In genomic region chr7:116309456-116309855, GRCm38 (mm10) we compare ENCODE assay signal across 8 mouse cellular contexts. TPM values are rescaled to one million over a fixed set of nuclear protein-coding genes. Genes with fewer than 3 reads are reported as not detected.
DNase-seq lines count a peak whose midpoint lies in the region; ATAC-seq and TF ChIP-seq lines count a peak whose summit lies in the region.

No protein-coding gene starts in this region.

- H3K9me3 ChIP-seq in CH12.LX (replicated peaks; ENCODE audit: low read length): no peaks in the 10 kb centered on the region
- H3K9me3 ChIP-seq in liver, embryonic 13.5 days (replicated peaks): no peaks in the 10 kb centered on the region
- no peaks in the 10 kb centered on the region for H3K9me3 ChIP-seq in stomach, embryonic 14.5 days (ENCODE audit: control insufficient read depth, low read depth, low read length)

- H3K27me3 ChIP-seq in CH12.LX (replicated peaks): peaks cover 38% of the 10 kb centered on the region
- H3K27me3 ChIP-seq in liver, embryonic 13.5 days: peaks cover 40% of the 10 kb centered on the region
- H3K27me3 ChIP-seq in stomach, embryonic 14.5 days (ENCODE audit: control insufficient read depth, insufficient read depth, low read length): no peaks in the 10 kb centered on the region; the same call in 1 of the 2 replicates

- H3K9ac ChIP-seq in CH12.LX (ENCODE audit: insufficient read depth, low read depth): no peak overlapping the region
- peak overlapping the region; percentile 26; the same call in 1 of the 2 replicates for H3K9ac ChIP-seq in liver, embryonic 13.5 days
- H3K9ac ChIP-seq in stomach, embryonic 14.5 days (replicated peaks; ENCODE audit: low read depth, low read length): no peak overlapping the region

- TF ChIP-seq RAD21 in CH12.LX (IDR thresholded peaks at IDR 0.05; ENCODE audit: low read depth, low read length): no peak

- no peak overlapping the region for H3K27ac ChIP-seq in CH12.LX (ENCODE audit: insufficient read depth, low read depth)
- no peak overlapping the region for H3K27ac ChIP-seq in liver, embryonic 13.5 days
- no peak overlapping the region; the same call in 1 of the 2 replicates for H3K27ac ChIP-seq in stomach, embryonic 14.5 days (ENCODE audit: low read length)

- TF ChIP-seq POLR2A in CH12.LX (IDR thresholded peaks at IDR 0.05; ENCODE audit: low read depth, low read length): peak; percentile 42

- DNase-seq in adrenal gland, adult (ENCODE audit: inconsistent age in 2 of 2, low spot score in 1 of 2): peak; percentile 36 to 52
- DNase-seq in adrenal gland, postnatal 4 days (ENCODE audit: low spot score in 2 of 2): no peak
- DNase-seq in CH12.LX (ENCODE audit: extremely low read depth): no peak
- peak; percentile 62 for DNase-seq in induced T-regulatory cell, adult 2 months (ENCODE audit: low read depth)
- peak; percentile 47 for DNase-seq in liver, embryonic 13.5 days
- DNase-seq in cerebellum, postnatal 4 days (ENCODE audit: low spot score in 2 of 2): no peak
- DNase-seq in frontal cortex, postnatal 14 days (ENCODE audit: low spot score in 2 of 2): no peak

- ATAC-seq in liver, embryonic 13.5 days (ENCODE audit: low read depth): no peak
- ATAC-seq in stomach, embryonic 14.5 days (ENCODE audit: insufficient number of reproducible peaks, insufficient read depth, low FRiP score, low read depth): no peak

- no peak for TF ChIP-seq CTCF in CH12.LX (conservative IDR thresholded peaks at IDR 0.05 in 1 of 2, IDR thresholded peaks at IDR 0.05 in 1 of 2; ENCODE audit: low read depth in 2 of 2, low read length in 2 of 2)

- no peaks in the 10 kb centered on the region for H3K79me2 ChIP-seq in CH12.LX (replicated peaks; ENCODE audit: control insufficient read depth, extremely low read depth, insufficient read depth, poor library complexity, severe bottlenecking)

- peak overlapping the region; percentile 93 for H3K4me2 ChIP-seq in CH12.LX (ENCODE audit: insufficient read depth, low read depth, poor library complexity, severe bottlenecking)
- peak overlapping the region; percentile 97 for H3K4me2 ChIP-seq in liver, embryonic 13.5 days
- H3K4me2 ChIP-seq in stomach, embryonic 14.5 days (replicated peaks; ENCODE audit: low read depth, low read length): peak overlapping the region; percentile 90; the same call in 1 of the 2 replicates

- WGBS in liver, embryonic 13.5 days (ENCODE audit: insufficient replicate concordance): 18% methylated on average over 9 of the region's 9 CpGs
- WGBS in stomach, embryonic 14.5 days: 10% methylated on average over 9 of the region's 9 CpGs

- H3K4me1 ChIP-seq in CH12.LX (ENCODE audit: control insufficient read depth in 1 of 2, insufficient read depth in 2 of 2): peaks cover 0 to 17% of the 10 kb centered on the region in 2 experiments; a peak in 1 of 4 replicates
- peaks cover 31% of the 10 kb centered on the region for H3K4me1 ChIP-seq in liver, embryonic 13.5 days (replicated peaks)
- H3K4me1 ChIP-seq in stomach, embryonic 14.5 days (ENCODE audit: control insufficient read depth, insufficient read depth, low read length): 0 out of 2 replicates have a peak, but pooled peaks cover 3% of the 10 kb centered on the region

- H3K4me3 ChIP-seq in CH12.LX (replicated peaks in 1 of 3; ENCODE audit: low read depth in 2 of 3, low read length in 2 of 3, poor library complexity in 1 of 3): no peak overlapping the region
- peak overlapping the region; percentile 71 for H3K4me3 ChIP-seq in liver, embryonic 13.5 days (replicated peaks)
- no peak overlapping the region for H3K4me3 ChIP-seq in stomach, embryonic 14.5 days (ENCODE audit: low read depth, low read length)

- dilution Hi-C loops in CH12.LX (cut with MboI; ENCODE audit: extremely low pct_ligation_motif_present, extremely low pct_unique_long_range_greater_than_20kb, low sequenced_read_pairs): no loop called here

- no peak for TF ChIP-seq EP300 in CH12.LX (IDR thresholded peaks at IDR 0.05; ENCODE audit: low read length)

- H3K36me3 ChIP-seq in CH12.LX (replicated peaks in 1 of 2; ENCODE audit: control insufficient read depth in 1 of 2, insufficient read depth in 1 of 2, low read length in 1 of 2): no peaks in the 10 kb centered on the region
- no peaks in the 10 kb centered on the region for H3K36me3 ChIP-seq in liver, embryonic 13.5 days
- H3K36me3 ChIP-seq in stomach, embryonic 14.5 days (ENCODE audit: control insufficient read depth, insufficient read depth, low read length): no peaks in the 10 kb centered on the region

- in situ Hi-C loops in CH12.LX (cut with MboI; ENCODE audit: low pct_ligation_motif_present, low pct_unique_long_range_greater_than_20kb, low sequenced_read_pairs): loop anchor here (10.0 kb wide), 1 partner anchor 55 kb away; no protein-coding TSS in a partner anchor

TF ChIP-seq in CH12.LX, 34 proteins besides CTCF, POLR2A, EP300 and RAD21:
- TF ChIP-seq NELFE (IDR thresholded peaks at IDR 0.05; ENCODE audit: low read depth, low read length): no peak
- TF ChIP-seq MAFK (IDR thresholded peaks at IDR 0.05; ENCODE audit: insufficient replicate concordance, low read length): no peak
- TF ChIP-seq ELF1 (IDR thresholded peaks at IDR 0.05; ENCODE audit: low read depth, low read length): peak; percentile 52; the same call in 1 of the 2 replicates
- 0 out of 2 replicates have a peak, but pooled peaks have one; percentile 5 for TF ChIP-seq TBP (conservative IDR thresholded peaks at IDR 0.05; ENCODE audit: low read depth, low read length)
- TF ChIP-seq KAT2A (IDR thresholded peaks at IDR 0.05; ENCODE audit: insufficient replicate concordance, low read length): no peak
- TF ChIP-seq MXI1 (IDR thresholded peaks at IDR 0.05; ENCODE audit: low read depth, low read length): peak; percentile 45; the same call in 1 of the 2 replicates

RNA-seq across cellular contexts. Expression of gene Plekha7, which starts 1.3 kb away (rescaled TPM):
- total RNA-seq in adrenal gland, postnatal 4 days (2021): 10 to 100 TPM; 19.0 to 24.8 TPM
- total RNA-seq in CH12.LX (2012; rRNA removed): 1.0 and 1.5 TPM in 2 replicates
- total RNA-seq in CH12.LX (2014; rRNA removed): 0.23 and 0.59 TPM in 2 replicates
- polyA plus RNA-seq in CH12.LX (2012; ENCODE audit: insufficient read length, low read depth): 1.0 and 1.5 TPM in 2 replicates
- 2.5 and 3.5 TPM in 2 replicates for polyA plus RNA-seq in liver, embryonic 13.5 days (2015; fragmentation: Nextera tagmentation; extraction: Ambion mirVana)
- polyA plus RNA-seq in stomach, embryonic 14.5 days (2014; fragmentation: Nextera tagmentation; extraction: Ambion mirVana): 11.5 and 12.4 TPM in 2 replicates

RNA-seq across cellular contexts. Expression of gene Rps13, which starts 24.5 kb away (rescaled TPM):
- 100 to 1,000 TPM; 635 to 691 TPM for total RNA-seq in adrenal gland, postnatal 4 days (2021)
- total RNA-seq in CH12.LX (2012; rRNA removed): 1,979 and 2,045 TPM in 2 replicates
- 1,623 and 1,663 TPM in 2 replicates for total RNA-seq in CH12.LX (2014; rRNA removed)
- 191 and 388 TPM in 2 replicates for polyA plus RNA-seq in CH12.LX (2012; ENCODE audit: insufficient read length, low read depth)
- polyA plus RNA-seq in liver, embryonic 13.5 days (2015; fragmentation: Nextera tagmentation; extraction: Ambion mirVana): 640 and 679 TPM in 2 replicates
- 960 and 1,086 TPM in 2 replicates for polyA plus RNA-seq in stomach, embryonic 14.5 days (2014; fragmentation: Nextera tagmentation; extraction: Ambion mirVana)

Comparison
In these comparisons a context has a peak if more than half of its experiments do, and no peak if none do; other contexts are left out.
1. DNase-seq: peak in adrenal gland, adult (2 of 2), induced T-regulatory cell, adult 2 months (single experiment) and liver, embryonic 13.5 days (single experiment); none in adrenal gland, postnatal 4 days (0 of 2), CH12.LX (single experiment), cerebellum, postnatal 4 days (0 of 2) and frontal cortex, postnatal 14 days (0 of 2).
2. Peak in every context shown above with its lines, with median percentiles within 50 percentile points of each other: H3K4me2 ChIP-seq.